Mouse (Mus musculus) ES-E14 (cell line): ENCODE measurements at regions not wholly inside any gene's neighbourhood (a gene's known extent, or its start where the extent isn't known, plus 50 kb on each side); places are given as distances from the start of the nearest gene placed in this dataset.

Experiments
- CHD2 ChIP-seq: IDR thresholded peaks from 2 replicates; pipeline ENCODE4 v1.6.1; 2014; ENCODE audit warnings: mild to moderate bottlenecking, low read depth, low read length, inconsistent platforms
- HCFC1 ChIP-seq: IDR thresholded peaks from 2 replicates; pipeline ENCODE4 v1.6.1; 2012; ENCODE audit warnings: low read length, inconsistent platforms, borderline replicate concordance; ENCODE audit not compliant: insufficient read depth

GRCm38 (mm10) chr3:34168087-34168486 is 87.0 kb upstream of the Dnajc19 start:
- TF ChIP-seq CHD2 (no peak), HCFC1 (no peak)
